Mouse (Mus musculus): ENCODE data around the gene Snd1. TPM values are rescaled to one million over a fixed set of nuclear protein-coding genes. Genes with fewer than 3 reads are reported as not detected.

The Snd1 gene
- total RNA-seq, 4 experiments from 2014 or later: 152 to 181 (median 176) TPM

DNA sequence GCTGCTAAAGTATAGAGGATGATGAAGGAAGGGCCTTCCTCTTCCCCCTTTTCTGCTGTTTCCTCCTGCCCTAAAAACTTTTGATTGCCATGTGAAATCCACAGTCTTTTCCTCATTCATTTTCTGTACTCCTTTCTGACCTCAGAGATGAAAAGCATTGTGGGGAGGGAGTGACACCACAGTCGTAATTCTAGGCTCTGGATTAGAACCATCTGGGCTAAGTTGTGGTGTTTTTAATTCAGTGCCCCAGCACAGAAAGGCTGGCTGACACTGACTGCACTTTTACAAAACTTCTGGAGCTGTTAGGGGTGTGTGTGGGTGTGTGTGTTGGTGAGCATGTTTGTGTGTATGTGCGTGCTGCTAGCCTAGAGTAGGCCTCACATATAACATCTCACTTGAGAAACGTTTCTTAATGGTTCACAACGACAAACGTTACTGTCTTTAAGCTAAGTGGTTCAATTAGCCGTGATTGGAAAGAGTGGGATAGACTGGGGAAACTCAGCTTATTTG is 373.4 kb downstream of the Snd1 start:
- DNase-seq: no peak

DNA sequence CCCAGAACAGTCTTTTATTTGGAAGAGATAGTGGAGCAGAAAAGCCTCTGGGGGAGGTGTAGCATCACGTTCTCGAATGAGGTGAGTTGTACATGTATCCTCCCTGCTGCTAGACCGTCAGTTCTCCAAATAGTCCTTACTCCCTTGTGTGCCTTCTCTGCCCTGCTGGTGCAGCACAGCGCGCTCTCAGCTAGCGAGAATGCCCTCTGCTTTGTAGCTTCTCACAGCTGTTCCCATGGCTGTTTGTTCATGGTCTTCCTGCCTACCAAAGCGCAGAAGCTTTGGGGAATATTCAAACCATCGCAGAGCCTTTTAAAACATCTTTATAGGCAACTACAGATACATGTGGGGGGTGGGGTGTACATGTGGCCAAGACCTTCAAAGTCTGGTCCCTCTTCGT is 374.0 kb downstream of the Snd1 start:
- DNase-seq: no peak

DNA sequence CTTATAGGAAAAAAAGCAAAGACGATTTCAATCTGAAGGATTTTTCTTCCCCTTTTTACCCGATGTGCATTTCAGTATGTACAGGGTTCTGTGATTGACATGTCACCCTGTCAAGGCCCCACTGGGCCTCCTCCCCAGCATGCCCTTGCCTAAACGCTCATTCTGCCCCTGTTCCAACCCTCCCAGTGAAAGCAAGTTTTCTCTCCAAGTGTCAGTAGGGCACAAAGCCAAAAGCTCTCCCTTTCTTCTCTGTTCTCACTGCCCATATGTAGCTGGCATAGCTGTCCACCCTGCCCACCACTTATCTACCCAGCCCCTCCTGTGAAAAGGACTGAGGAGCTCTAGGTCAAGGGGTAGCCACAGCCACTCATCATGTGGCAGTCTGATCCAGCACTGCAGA is 374.4 kb downstream of the Snd1 start:
- no peak for DNase-seq

DNA sequence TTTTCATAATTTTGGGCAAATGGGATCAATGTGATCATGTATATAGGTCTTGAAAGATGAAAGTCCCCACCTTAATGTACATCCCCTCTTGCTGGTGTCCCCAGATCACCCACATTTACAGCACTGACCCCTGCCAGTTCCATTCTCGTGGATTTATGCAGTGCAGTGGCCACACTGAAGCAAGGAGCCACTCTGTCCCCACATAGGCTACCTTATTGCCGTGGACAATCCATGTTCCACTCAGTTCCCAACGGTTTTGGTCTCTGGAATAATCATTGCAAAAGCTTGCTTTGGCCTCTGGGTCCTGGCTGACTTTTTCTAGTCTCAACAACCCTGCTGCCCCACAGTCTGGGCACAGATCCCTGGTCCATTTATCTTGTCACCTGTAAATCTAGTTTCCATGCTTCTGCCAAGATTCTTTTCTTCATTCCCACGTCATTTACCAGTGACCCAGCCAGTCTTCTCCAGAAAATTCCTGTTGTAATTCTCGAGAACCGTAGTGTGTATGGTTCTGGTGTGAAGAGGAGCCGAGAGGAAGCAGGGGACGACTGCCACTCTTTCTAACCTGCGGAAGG is 375.5 kb downstream of the Snd1 start:
- no peak for DNase-seq

DNA sequence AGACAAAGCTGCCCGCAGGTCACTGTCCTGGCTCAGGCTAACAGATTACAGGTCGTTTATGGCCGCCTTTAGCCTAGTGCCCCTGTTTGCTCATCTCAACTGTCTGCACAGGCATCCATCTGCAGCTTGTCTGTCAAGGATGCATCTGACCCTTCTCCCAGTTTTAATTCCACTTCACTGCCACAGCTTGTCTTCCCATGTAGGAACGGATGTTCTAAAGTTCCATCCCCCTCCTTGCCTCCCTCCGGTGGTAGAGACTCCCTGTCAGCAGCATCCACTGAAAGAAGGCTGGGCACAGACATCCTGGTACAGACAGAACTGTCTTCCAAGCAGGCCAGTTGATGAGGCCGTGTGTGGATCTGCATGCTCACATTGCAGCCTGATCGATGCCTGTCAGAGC is 377.4 kb downstream of the Snd1 start:
- DNase-seq: no peak

DNA sequence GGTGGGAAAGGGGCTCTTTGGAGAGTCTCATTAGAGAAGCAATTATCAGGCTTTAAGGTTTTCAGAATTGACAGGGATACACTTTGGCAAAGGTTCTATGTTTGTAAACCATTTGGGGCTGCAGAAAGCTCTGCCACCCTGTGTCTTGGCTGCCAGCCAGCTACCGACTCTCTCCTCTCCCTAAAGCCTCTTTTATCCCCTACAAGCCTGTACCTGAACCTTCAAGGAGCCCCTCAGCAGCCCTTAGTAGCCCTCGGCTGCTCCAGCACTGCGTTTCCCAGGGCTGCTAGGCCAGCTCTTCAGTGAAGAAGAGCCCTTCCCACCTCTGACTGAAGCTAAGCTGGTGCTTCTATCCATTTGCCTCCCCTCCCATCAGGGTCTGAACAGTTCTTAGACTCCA is 378.2 kb downstream of the Snd1 start:
- DNase-seq: no peak

DNA sequence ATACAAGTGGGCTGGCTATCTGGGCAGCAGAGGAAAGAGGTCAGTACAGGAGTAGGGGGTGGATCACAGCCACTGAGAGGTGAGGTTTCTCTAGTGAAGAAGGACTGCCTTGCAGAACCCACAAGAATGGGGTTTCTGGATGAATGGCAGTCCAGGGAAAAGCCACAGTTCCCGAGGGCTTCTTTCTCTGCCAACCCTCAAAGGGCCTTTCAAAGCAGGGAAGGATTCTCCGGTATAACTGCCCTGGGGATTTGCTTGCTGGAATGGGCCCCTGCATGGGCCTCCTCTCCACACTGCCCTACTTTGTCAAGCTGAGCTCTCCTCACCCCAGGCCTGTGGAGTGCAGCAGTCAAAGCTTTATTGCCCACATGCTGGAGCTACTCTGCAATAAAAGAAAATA is 378.7 kb downstream of the Snd1 start:
- no peak for DNase-seq

DNA sequence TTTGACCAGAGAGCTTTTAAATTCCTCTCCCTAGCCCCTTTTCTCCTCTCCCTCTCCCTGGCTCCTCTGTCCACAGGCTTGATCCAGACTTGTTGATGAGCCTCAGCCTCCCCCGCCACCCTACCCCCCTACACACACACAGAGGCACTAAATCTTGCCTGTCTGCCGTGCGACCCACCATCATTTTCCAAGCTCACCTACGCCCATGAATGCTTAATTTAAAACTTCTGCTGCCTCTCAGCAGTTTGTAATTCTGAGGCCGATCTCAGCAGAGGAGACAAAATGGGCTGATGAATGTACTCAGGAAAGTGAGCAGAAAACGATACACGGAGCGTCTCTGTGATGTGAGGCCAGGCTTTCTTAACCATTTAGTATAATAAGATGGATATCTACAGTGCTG is 379.7 kb downstream of the Snd1 start:
- no peak for DNase-seq

DNA sequence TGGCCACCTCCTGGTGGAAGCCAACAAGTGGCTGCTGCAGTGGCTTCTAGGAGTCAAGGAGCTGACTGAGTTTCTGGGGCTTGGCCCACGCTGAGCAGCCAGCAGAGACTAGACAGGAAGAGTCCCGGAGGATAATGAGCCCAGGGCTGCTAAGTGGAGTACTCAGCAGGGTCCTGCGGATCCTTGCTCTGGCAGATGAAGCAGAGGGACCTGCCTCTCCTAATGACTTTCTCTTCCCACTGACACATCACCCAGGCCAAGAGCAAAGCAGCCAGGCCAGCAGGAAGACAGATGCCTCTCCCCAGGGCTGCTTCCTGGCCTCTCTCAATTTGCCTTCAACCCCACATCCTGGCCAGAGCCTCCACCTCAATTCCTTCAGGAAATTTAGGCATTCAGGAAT is 380.5 kb downstream of the Snd1 start:
- no peak for DNase-seq

DNA sequence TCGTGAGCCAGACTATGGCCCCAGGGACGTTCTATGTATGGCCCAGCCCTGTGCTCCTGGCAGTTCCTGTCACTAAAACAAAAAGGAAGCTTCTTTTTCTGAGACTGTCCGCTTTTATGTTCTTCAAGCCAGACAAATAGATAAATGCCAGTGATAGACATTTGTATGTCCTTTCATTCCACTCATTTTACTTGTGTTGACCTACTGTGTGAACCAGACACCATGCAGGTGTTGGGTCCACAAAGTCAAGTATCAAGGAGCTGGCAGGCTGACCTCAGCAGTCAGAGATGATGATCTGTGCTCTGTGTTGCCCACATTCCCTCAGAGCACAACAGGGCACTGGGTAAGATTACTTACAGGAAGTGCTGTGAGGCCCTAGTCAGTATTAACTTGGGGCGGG is 381.9 kb downstream of the Snd1 start:
- DNase-seq: no peak

DNA sequence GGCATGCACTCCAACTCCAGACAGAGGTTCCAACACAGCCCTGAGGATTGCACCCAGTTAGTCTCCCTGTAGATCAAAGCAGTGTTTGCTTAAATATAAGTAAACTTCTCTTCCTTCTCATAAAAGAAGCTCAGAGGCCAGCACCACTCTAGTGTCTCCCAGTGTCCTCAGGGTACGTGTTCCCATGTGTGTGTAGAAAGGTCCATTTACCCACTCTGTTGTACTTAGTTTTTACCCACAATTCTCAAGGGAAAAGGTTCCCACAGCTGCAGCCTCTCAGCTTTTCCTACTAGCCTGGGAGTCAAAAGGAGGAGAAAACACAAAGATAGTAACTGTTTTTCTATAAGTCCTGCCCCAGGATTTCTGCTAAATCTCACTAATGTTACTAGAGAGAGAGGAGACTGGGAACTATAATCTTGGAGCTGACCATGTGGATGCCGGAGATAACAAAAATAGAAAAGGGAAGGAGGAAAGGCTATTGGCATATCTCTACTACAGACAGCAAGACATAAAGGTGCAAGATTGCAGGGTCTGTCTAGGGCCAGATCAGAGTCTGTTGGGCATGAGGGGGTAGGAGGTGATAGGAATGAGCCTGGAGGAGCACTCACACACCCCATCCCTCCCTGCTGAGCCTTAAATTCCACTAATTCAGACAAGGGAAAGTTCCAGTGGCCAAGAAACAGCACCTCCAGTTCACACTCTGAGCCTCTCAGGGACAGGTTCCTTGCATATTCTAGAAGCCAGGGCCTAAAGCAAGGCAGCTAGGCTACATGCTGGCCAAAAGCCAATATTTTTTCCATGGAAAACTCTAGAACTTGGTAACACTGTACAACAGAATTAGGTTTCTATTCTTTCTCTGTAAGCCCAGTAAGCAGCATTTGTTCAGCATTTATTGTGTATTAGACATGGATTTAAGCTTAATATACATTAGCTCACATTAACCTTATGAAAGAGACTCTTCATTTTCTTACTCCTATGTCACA is 382.6 kb downstream of the Snd1 start:
- no peak for DNase-seq

DNA sequence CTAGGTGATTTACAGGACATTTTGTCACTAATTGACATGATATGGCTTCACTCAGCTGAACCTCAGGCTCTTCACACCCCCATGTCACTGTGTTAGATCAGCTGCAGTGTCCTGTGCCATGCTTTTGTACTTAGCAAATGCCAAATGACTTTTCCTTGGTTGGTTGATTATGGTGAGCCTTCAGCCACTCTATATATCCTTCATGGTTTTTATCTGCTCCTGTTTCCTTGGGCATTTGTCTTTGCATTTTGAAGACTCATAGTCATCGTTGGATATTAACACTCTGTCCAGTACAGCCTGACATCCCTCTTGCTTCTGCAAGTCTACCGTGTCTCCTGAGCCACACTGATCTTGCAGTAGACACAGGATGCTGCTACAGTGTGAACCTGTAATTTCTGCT is 384.2 kb downstream of the Snd1 start:
- DNase-seq: no peak

DNA sequence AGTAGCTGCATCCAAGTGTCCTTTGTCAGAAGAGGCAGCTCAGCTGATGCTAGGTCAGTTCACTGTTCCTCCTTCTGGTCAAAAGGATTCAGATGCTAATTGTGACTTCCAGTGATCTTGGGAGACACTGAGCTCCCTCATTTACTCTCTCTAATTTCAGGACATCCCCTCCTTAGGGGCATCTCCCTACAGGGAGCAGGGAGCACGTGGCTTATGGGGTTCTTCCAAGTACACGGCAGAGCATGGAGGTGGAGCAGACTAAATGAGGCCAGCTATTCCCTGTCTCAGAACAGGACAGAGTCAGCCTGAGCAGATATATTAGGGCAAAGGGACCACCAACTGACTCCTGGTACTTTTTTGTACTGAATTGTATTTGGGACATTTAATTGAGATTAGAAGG is 385.5 kb downstream of the Snd1 start:
- DNase-seq: no peak

DNA sequence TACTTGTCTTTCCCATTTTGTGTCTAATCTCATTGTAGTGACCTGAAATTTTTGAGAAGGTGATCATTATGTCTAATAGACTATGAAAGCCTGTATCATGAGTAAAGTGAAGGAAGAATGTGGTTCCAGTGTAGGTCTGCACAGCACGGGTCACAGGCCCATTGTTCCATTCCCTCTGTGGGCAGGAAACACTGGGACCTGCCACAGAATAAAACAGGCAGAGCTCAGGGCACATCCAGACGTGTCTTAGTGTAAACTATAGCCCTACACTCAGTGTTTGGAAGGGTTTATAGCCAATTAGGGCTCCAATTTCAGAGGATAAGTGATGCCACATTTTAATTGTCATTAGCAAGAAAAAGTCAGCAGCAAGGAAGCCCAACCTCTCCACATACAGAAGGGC is 386.0 kb downstream of the Snd1 start:
- DNase-seq: no peak

DNA sequence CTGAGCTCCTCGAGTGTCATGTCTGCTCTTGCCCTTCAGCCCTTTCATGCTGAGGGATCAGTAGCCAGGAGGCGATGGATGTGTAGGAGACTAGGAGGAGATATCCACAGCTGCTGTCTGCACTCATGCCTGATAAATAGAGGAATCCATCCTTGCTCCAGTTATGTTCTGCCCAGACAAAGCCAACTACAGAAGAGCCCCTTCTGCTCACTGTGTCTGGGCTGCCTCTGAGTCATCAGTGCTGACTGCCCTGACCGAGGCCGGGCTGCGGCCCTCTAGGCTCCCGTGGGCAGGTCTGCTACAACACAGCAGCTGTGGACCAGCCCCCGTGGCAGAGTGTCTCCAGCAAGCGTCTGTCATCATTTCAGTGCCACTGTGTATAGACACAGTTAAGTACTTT is 387.4 kb downstream of the Snd1 start:
- no peak for DNase-seq

DNA sequence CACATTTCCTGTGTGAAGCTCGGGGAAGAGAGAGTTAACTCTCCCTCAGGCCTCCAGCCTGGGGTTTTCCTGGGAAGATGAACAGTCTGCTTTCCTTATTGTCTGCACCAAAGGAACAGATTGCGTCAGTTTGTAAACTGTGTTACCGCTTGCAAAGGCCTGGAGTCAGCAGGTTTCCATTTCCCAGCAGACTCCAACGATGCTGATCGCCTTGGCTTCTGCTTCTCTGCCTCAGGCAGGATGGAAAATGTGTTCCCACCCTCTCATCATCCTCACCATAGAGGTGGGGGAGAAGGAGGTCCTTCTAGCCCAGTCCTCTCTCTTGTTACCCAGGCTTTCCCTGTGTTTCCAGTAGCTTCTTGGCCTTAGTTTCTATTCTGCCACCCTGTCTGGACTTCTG is 389.7 kb downstream of the Snd1 start:
- DNase-seq: no peak

DNA sequence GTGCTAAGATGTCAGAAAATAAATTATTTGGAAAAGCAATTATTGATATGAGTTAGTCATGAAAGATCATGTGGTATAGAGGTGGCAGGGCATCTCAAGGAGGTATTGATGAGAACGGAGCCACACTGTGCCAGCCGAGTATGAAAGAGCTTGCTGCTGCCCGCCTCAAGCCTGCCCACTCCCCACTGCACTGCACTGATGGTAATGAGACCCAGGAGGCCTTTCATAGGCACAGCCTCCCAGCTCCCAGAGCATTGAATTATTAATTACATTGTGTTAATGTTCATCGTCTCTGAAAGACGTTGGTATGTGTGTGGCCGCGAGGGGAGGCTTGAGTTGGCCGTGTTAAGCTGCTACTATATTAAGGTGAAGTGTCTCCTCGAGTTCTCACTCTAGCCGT is 390.2 kb downstream of the Snd1 start:
- DNase-seq: no peak

DNA sequence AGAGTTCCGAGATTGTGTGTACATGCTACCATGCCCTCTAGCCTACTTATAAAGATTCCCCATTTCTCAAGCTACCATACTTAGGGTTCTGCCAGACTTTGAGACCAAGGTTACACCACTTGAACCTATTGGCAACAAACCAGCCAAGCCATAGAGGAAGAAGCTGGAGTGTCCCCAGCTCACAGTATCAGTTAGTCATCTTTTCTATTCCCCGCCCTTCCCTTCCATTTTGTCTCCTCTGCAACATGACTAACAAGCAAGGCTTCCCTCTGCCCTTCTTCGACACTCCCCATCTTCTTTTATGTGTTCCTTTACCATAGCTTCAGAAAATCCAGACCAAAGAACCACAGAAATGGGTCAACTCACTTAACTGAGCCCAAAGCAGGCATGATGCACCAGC is 391.3 kb downstream of the Snd1 start:
- DNase-seq: no peak

DNA sequence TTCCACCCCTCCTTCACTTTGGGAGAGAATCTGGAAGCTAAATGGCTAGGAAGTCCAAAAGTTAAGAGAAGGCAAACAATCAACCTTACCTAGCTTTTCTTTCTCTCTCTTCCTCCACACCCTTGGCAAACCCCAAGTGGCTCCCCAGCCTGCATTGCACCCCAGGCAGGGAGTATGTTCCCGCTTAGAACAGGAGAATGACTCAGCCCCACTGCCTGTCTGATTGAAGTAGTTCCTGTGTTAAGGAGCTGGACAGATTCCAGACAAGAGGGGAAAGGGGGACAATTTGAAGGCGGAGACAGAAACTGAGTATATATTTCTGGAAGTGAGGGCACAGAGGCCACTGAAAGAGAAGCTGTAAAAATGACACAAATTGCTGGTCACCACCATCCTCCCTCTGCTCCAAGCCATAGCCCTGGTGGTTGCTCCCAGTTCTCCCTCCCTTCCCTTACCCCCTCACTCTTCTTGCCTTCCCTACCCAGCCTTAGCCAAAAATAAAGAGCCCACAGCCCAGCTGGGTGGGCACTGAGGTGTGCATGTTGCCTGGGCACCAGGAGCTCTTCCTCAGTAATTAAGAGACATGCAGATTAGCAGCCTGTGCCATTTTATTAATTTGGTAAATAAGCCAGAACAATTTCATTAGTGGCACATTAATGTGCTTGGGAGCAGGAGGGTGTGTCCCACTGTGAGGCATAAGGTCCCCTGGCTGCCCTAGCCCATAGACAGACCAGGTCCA is 392.7 kb downstream of the Snd1 start:
- no peak for DNase-seq

DNA sequence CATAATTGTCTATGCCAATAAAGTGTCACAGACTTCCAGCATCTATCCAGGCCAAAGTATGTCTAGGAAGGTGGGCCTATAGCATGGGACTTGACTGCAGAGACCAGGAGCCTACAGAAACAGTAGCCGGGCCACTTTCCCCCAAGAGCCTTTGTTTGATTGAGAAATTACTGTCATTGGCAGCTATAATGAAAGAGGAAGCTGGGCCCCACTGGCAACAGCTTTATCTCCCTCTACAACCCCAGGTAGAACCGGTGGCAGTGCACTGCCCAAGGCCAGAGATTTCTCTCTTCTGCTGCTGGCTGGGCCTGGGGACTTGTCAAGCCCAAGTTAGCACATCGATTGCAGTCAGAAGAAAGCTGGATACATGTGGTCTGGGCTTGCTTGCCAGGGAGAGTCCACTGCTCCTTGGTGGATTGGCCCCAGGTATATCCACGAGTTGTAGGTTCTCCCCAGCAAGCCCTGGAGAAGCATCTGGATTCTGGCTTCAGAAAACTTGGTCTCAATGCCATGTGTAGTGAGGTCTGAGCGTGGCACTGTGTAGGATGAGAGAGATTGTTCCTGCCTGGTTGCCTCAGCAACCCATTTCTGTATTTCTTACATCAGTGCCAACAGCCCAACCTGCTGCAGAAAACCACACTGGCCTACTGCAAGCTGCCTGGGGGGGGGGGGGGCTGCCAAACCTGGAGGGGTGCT is 396.9 kb downstream of the Snd1 start:
- DNase-seq: no peak

DNA sequence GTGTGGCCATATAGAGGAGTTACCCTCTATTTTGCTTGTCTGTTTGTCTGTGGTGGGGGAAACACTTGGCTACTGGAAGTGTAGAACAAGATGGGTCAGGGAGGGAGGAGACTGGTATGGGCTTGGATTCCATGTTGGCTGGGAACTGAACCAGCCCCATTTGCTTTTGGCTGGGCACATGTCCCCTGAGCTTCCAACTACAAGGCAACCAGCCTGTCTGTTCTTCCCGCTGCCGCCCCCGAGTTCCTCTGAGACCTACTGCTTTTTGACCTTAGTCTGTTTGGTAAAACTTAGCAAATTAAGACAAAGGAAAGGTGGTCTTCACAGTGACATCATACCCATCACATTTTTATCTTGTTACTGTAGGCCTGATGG is 397.5 kb downstream of the Snd1 start:
- DNase-seq: no peak

DNA sequence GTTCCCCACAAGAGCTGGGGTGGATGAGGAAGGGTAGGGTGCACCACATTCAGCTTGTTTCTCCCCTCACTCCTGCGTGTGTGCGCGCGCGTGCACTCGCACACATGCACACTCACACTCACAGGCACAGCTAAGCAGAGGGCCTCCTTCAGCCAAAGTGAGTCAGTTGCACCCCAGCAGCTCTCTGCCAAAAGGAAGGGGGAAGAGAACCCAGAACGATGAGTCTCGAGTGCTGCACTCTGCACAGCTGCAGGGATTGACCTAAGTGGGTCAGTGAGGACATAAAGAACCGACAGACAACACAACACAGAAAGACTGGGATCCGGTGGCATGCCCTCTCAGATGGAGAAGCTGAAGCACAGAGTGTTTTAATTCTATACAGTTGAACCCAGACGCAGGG is 399.1 kb downstream of the Snd1 start:
- no peak for DNase-seq

DNA sequence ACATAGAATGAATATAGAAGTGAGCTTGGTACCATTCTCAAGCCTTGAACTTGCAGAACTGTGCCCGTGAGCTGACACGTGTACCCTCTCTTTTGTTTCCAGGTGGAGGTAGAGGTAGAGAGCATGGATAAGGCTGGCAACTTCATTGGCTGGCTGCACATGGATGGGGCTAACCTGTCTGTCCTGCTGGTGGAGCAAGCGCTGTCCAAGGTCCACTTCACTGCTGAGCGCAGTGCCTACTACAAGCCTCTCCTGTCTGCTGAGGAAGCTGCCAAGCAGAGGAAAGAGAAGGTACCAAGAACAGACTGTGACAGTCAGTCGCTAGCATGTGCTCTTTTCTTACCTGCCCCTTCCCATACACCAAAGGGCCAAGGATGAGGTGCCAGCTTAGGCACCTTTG is 399.8 kb downstream of the Snd1 start:
- DNase-seq: no peak

Data from adrenal gland, adult 8-10 months (tissue).